Mouse (Mus musculus) intestine, postnatal 0 days (tissue): ENCODE results near the gene Srp14. TPM values are rescaled to one million over a fixed set of nuclear protein-coding genes. Genes with fewer than 3 reads are reported as not detected.
A peak's percentile ranks its signal among the peaks of the same experiment; 100 is the strongest.

ENCODE experiments used
- ATAC-seq: fragments of 200-750 bp; cut with Nextera tagmentation; 2 replicates; pipeline ENCODE4 v1.8.0; 2017; ENCODE audit warnings: mild to moderate bottlenecking, moderate TSS enrichment, moderate library complexity
- H3K27ac ChIP-seq: fragments of 300-500 bp; sonication (generic); 2 replicates; pipeline ENCODE4 v1.5.1; 2014; ENCODE audit warnings: mild to moderate bottlenecking, low read depth, low read length, moderate library complexity
- H3K27me3 ChIP-seq: fragments of 300-500 bp; sonication (generic); replicated peaks from 2 replicates; pipeline ENCODE4 v1.6.1; 2014; ENCODE audit warnings: low read length, mixed read lengths; ENCODE audit not compliant: control insufficient read depth, insufficient read depth
- H3K36me3 ChIP-seq: fragments of 300-500 bp; sonication (generic); 2 replicates; pipeline ENCODE4 v1.6.1; 2014; ENCODE audit warnings: mild to moderate bottlenecking, moderate library complexity; ENCODE audit not compliant: control insufficient read depth, insufficient read depth
- H3K4me1 ChIP-seq: fragments of 300-500 bp; sonication (generic); replicated peaks from 2 replicates; pipeline ENCODE4 v1.6.1; 2014; ENCODE audit warnings: antibody characterized with exemption, low read length, mixed read lengths; ENCODE audit not compliant: control insufficient read depth, insufficient read depth
- H3K4me2 ChIP-seq: fragments of 300-500 bp; sonication (generic); replicated peaks from 2 replicates; pipeline ENCODE4 v1.6.1; 2014; ENCODE audit warnings: low read depth, mild to moderate bottlenecking, moderate library complexity
- H3K4me3 ChIP-seq: fragments of 300-500 bp; sonication (generic); 2 replicates; pipeline ENCODE4 v1.5.1; 2014; ENCODE audit warnings: low read depth, low read length
- H3K9ac ChIP-seq: fragments of 300-500 bp; sonication (generic); 2 replicates; pipeline ENCODE4 v1.6.1; 2014; ENCODE audit warnings: mild to moderate bottlenecking, low read depth, low read length
- H3K9me3 ChIP-seq: fragments of 300-500 bp; sonication (generic); 2 replicates; pipeline ENCODE4 v1.6.1; 2016; ENCODE audit warnings: mixed run types; ENCODE audit not compliant: control insufficient read depth
- CTCF ChIP-seq: sonication (generic); IDR thresholded peaks from 2 replicates; pipeline ENCODE4 v1.5.1; 2016; ENCODE audit warnings: low read depth, mild to moderate bottlenecking, control low read depth, antibody characterized with exemption, moderate library complexity
- WGBS: fragments of 180-500 bp; shearing (Covaris S2); extraction: QIAGEN DNeasy Blood & Tissue Kit; methylation state at CpG from one replicate; pipeline ENCODE4 v1.1.7; 2014; 5-methylcytosine and 5-hydroxymethylcytosine counted together
- polyA plus RNA-seq: library from polyadenylated mRNA; unstranded; fragments of >200 nt; fragmentation: Nextera tagmentation; extraction: Ambion mirVana; gene quantifications from 2 replicates; pipeline ENCODE4 v1.2.1, GENCODE M21; 2015

Gene Srp14
- polyA plus RNA-seq, 1 experiment from 2014 or later = 168 TPM

GRCm38 (mm10) chr2:118448181-118448580 is 31.3 kb downstream of the Srp14 start:
- ATAC-seq = no peak
- Histone ChIP-seq H3K9me3 (no peaks in the 10 kb centered on the region), H3K27me3 (no peaks in the 10 kb centered on the region), H3K36me3 (peaks cover 32% of the 10 kb centered on the region), H3K4me3 (no peak overlapping the region), H3K4me2 (no peak overlapping the region), H3K27ac (no peak overlapping the region), H3K9ac (no peak overlapping the region), H3K4me1 (no peaks in the 10 kb centered on the region)
- WGBS = 85% methylated on average over 12 of the region's 12 CpGs
- no peak for TF ChIP-seq CTCF

- Histone ChIP-seq H3K9me3 (no peaks in the 10 kb centered on the region), H3K4me3 (no peak overlapping the region), H3K27me3 (no peaks in the 10 kb centered on the region), H3K27ac (no peak overlapping the region), H3K36me3 (peaks cover 41% of the 10 kb centered on the region; the same call in 1 of the 2 replicates), H3K4me1 (no peaks in the 10 kb centered on the region), H3K9ac (no peak overlapping the region), H3K4me2 (no peak overlapping the region)
- ATAC-seq = no peak
- 78% methylated on average over 13 of the region's 13 CpGs for WGBS
- TF ChIP-seq CTCF = no peak
Observed at GRCm38 (mm10) chr2:118445696-118446674, 33.5 kb downstream of the Srp14 start.

GRCm38 (mm10) chr2:118442723-118443122 is 36.8 kb downstream of the Srp14 start:
- 90% methylated on average over 4 of the region's 4 CpGs for WGBS
- H3K9me3 ChIP-seq = no peaks in the 10 kb centered on the region
- H3K27ac ChIP-seq = no peak overlapping the region
- H3K4me1 ChIP-seq = no peaks in the 10 kb centered on the region
- TF ChIP-seq CTCF = no peak
- ATAC-seq = no peak
- H3K36me3 ChIP-seq = peaks cover 48% of the 10 kb centered on the region; the same call in 1 of the 2 replicates
- no peak overlapping the region for H3K4me3 ChIP-seq
- H3K4me2 ChIP-seq = no peak overlapping the region
- no peaks in the 10 kb centered on the region for H3K27me3 ChIP-seq
- no peak overlapping the region for H3K9ac ChIP-seq

- Histone ChIP-seq H3K4me1 (no peaks in the 10 kb centered on the region), H3K36me3 (peaks cover 52% of the 10 kb centered on the region; the same call in 1 of the 2 replicates), H3K4me2 (no peak overlapping the region), H3K27ac (no peak overlapping the region), H3K27me3 (no peaks in the 10 kb centered on the region), H3K4me3 (no peak overlapping the region), H3K9me3 (no peaks in the 10 kb centered on the region), H3K9ac (no peak overlapping the region)
- ATAC-seq = no peak
- no peak for TF ChIP-seq CTCF
- WGBS = 80% methylated on average over 5 of the region's 5 CpGs
Observed at GRCm38 (mm10) chr2:118442172-118442571, 37.3 kb downstream of the Srp14 start.

GRCm38 (mm10) chr2:118431589-118431988 is 47.9 kb downstream of the Srp14 start:
- H3K27ac ChIP-seq = no peak overlapping the region
- H3K9me3 ChIP-seq = no peaks in the 10 kb centered on the region
- no peak overlapping the region for H3K9ac ChIP-seq
- ATAC-seq = no peak
- no peaks in the 10 kb centered on the region for H3K4me1 ChIP-seq
- H3K4me2 ChIP-seq = no peak overlapping the region
- H3K4me3 ChIP-seq = no peak overlapping the region
- H3K36me3 ChIP-seq = peaks cover 60% of the 10 kb centered on the region
- WGBS = 70% methylated on average over 5 of the region's 5 CpGs
- no peaks in the 10 kb centered on the region for H3K27me3 ChIP-seq
- peak; percentile 69 for TF ChIP-seq CTCF

GRCm38 (mm10) chr2:118430630-118431029 is 48.9 kb downstream of the Srp14 start:
- H3K27ac ChIP-seq = no peak overlapping the region; the same call in 1 of the 2 replicates
- peaks cover 50% of the 10 kb centered on the region for H3K36me3 ChIP-seq
- ATAC-seq = no peak
- H3K9ac ChIP-seq = no peak overlapping the region
- H3K4me2 ChIP-seq = no peak overlapping the region
- 0 out of 2 replicates have a peak, but pooled peaks have one; percentile 5 for TF ChIP-seq CTCF
- 86% methylated on average over 16 of the region's 16 CpGs for WGBS
- no peaks in the 10 kb centered on the region for H3K4me1 ChIP-seq
- H3K9me3 ChIP-seq = no peaks in the 10 kb centered on the region
- H3K27me3 ChIP-seq = no peaks in the 10 kb centered on the region
- no peak overlapping the region for H3K4me3 ChIP-seq
